Mouse (Mus musculus) gastrocnemius, adult 18-20 months (tissue): Measurements from ENCODE around the gene Gpr63. TPM values are rescaled to one million over a fixed set of nuclear protein-coding genes. Genes with fewer than 3 reads are reported as not detected.
A peak's percentile ranks its signal among the peaks of the same experiment; 100 is the strongest.
"Not testable (repeated sequence)": the region's sequence is repeated elsewhere in the genome, so short reads cannot be mapped to it uniquely, and the experiment has no call there.

Experiments used
- DNase-seq: peaks from one replicate; pipeline ENCODE4 v3.0.0; 2021; ENCODE audit warnings: low spot score
- long read RNA-seq, 2 experiments: library from polyadenylated mRNA; stranded (forward); transcript quantifications; one replicate each; pipeline ENCODE4 v2.0.0; 2021
- total RNA-seq, 2 experiments: library from RNA; stranded (reverse); gene quantifications; 2 replicates each; pipeline ENCODE4 v1.2.3; 2021

Gpr63 gene
- total RNA-seq: under 1 TPM; 0.34 to 0.78 TPM
- long read RNA-seq, experiment 1: 0 reads
- long read RNA-seq, experiment 2: 0 reads

DNA sequence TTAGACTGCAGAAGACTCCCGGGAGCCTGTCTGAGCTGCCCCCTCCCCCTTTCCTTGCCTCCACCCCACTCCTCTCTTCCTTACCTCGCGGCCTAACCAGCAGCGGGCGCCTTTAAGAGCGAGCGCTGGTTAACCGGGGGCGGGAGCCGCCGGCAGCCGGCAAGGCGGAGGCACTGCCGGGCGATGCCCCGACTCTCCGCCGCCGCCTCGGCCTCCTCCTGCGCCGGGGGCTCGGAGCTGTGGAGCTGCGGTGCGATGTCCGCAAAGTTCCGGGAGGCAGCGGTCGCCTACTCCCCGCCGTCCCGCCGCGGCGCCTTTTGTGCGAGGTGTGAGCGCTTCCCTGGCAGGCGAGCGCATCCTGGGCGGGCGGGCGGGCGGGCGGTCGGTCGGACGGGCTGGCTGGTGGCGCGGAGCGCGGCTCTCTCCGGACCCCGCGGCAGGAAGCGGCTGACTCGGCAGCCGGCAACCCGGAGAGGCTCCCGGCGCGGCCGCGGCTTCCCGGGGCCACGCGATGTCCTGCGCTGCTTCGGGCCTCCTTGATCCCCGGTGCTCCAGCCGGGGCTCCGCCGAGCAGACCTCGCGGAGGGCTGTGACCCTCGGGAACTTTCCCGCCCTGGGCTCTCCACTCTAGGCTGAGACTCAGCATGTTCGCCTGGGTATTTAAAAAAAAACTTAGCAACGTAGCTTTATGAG, at the start of gene Gpr63:
Gpr63 (plus strand) TSS at position 109 of the 693 bp plus-strand sequence.
- DNase-seq: peak; percentile 27

DNA sequence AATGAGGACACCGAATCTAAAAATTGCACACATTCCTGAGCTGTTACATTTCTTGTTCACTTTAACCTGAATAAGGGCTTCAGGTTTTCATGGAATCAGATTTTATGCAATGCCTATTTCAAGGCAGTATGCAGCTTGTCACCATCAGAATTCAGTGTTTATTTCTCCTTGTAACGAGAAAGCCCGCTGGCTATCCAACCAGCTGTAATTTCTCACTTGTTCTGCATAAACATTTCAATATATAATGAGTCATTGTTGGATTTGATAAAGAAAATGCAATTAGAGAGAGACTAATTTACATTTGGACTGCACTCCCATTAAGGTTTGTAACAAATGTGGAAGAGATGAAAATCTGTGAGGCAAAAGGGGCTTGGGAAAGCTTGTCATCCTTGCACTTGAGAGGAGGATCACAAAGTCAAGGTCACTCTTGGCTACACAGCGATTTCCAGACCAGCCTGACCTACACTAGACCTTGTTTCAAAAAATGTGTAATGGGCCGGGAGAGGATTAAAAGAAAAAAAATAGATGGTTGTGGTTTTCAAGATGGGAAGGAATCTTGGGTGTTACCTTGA, 46.1 kb upstream of the Gpr63 start:
- DNase-seq: no peak

DNA sequence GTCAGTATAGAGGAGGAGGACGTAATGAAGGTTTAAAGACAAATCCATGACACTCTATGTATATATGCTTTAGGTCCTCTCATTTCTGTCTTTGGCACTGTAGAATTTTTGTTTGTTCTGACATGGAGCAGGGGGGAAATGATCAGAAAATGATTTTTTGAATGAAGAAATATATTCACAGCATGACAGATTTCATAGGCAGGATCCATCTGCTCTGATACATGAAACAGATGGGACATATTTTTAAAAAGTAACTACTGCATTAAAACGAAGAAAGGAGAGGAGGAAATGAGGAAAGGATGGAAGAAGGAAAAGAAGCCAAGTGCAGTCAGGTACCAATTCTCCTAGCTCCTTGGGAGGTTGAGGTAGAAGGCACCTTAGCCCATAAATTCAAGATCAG, 41.5 kb upstream of the Gpr63 start:
- DNase-seq: no peak

DNA sequence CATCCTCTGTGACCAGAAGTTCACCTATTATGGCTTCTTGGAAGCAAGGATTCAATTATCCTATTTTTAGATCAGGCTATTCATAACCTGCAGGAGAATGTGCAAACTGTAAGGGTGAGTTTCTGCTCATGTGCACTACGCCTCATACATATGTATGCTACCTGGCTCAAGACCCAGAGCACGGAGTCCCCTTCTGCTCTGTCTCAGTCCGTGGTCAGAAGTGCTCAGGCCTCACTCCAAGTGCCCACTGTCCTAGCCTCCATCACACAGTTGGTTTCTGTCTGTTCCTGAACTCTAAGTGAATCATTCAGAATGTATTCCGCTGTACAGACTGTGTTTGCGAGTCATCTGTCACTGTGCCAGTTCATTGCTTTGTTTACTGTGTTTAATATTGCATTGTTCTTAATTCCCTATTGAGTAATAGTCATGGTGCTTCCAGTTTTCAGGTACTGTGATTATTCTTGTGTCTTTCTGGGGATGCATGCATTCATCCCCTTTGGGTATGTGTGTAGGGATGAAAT, 37.9 kb upstream of the Gpr63 start:
- DNase-seq: no peak

DNA sequence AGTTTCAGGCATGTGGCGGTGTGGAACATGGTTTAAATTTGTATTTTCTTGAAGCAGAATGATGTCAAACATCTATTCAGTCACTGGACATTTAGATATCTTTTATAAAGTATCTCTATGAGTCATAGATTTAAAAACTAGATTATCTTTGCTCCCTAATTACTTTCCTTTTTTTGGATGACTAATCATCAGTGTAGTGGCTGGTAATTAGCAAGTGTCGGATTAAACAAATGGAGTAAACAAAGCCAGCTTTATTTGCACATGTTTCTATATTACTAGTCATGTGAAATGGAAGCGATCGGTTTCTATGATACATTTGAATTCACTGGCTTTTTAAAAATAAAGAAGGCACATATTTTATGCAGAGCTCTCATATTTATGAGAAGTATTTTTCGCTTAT, 37.3 kb upstream of the Gpr63 start:
- no peak for DNase-seq

DNA sequence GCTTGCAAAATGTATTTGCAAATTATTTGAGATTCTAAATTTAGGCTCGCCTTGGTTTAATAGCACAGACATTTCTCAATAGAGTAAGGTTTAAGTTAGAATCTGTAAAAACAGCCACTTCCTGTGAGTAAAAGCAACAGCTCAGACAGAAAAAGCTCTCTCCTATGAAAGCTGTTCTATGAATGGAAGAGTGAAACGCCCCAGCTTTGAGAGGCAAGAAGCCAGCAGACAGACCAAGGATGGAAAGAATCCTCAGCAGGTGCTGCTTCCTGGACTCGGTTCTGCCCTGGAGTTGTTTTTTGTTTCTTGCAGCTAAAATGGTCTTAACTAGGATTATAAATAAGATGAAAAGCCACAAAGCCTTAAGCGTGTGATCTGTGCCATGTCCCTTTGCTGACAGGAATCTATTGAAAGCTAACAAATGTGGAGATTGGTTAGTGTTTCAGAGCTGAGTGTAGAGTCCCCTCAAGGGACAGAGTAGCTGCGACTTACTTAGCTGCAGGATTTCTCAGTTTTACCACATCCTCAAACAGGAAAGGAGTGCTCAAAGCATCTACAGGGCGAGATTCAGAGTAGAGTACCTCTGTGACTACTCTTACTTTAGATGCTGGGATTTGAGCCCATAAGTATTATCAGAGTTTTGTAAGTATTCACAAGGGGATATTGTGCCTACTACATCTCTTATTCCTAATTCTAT, 23.3 kb upstream of the Gpr63 start:
- DNase-seq: no peak

DNA sequence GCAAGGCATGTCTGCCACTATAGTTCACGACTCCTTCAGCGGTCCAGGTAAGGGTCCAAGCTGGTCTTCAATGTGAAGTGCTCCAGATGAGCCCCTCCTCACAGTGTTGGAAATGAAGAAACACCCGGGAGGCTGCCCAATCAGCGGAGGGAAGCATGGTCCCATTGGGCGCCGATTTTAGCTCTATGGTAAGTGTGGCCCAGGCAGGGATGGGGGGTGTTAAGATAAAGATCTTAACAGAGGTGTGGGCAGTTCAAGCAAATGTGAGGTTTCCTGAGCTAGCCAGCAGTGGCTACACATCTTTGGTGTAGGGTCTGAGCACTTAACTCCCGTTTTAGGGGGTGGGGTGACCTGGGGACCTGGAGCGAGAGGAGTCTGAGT, 299 bp upstream of the Gpr63 start:
- DNase-seq: no peak

DNA sequence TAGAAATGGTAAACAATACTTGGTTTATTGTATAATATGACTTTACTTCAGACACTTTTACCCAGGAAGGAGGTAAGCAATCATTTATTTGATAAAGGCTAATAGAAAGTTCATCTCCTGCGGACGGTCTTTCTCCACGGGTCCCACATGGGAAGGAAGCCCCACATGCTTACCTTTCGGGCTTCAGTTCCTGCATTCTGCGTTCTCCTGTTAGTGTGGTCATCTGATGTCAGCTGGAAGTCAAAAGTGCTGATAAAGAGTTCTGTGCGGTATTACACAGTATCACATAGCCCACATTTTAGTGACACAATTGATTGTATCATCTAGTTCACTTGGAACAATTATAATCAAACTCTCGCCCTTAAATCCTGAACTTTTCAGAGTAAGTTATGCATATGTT, 1.0 kb downstream of the Gpr63 start:
- no peak for DNase-seq

DNA sequence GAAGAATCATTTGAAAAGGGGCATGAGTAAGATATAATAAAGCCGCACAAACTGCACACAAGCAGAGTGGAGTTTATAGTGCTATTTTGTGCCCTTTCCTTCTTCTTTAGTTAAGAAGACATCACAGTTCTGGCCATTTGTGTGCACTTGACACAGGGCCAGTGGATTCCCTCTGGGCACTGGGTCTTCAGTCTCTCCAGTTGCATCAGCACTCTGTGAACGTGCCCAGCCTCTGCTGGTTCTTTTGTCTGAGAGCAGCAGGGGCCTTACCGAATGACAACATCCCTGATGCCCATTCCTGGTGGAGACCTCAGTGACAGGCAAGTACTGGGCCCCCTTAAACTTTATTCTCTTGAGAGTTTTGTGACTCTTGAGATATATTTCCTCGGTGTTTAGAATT, 12.4 kb downstream of the Gpr63 start:
- no peak for DNase-seq

DNA sequence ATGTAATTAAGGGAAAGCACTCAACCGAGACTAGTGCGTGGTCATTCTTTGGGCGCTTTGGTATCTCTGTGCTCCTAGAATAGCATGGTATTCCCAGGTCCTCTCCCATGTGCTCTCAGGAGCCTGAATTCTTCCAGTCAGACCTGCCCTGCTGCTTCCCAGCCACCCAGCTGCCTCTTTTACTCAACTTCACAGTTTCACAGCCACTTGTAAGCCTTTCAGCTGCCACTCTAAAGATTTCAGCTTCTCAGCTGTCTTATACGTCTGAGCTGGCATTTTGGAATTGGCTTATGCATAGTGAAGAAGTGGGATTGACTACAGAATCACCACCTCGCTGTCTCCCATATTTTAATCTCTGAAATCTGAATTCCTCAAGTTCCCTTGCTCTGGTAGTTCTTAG, 19.4 kb downstream of the Gpr63 start:
- no peak for DNase-seq

DNA sequence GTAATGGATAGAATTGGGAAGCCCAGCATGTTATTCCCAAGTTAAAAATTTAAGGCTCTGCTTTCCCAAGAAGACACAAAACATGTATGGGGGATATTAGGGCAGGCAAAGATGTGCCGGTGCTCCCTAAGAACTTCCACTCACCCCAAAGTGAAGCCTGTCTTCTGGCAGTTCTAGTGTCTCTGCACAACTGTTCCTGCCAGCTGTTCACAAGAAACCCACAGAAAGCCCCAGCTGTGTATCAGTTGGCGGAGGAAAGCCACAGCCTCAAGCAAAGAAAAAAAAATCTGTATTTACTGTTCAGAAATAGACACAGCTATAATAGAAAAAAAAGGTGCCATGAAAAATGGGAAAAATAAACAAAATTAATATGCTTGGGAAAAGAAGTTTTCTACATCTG, 25.3 kb downstream of the Gpr63 start:
- DNase-seq: no peak

DNA sequence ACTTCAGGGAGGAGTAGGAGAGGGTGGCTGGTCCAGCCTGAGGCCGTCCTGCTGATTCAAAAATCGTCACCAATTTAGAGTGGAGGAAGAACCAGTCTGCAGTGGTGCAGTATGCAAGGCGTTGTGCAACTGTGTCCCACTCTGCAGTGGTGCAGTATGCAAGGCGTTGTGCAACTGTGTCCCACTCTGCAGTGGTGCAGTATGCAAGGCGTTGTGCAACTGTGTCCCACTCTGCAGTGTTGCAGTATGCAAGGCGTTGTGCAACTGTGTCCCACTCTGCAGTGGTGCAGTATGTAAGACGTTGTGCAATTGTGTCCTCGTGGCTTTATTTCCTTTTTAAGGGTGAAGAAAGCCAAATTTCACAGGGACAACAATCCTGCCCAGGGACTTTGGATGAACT, 43.1 kb downstream of the Gpr63 start:
- not testable (repeated sequence) for DNase-seq

DNA sequence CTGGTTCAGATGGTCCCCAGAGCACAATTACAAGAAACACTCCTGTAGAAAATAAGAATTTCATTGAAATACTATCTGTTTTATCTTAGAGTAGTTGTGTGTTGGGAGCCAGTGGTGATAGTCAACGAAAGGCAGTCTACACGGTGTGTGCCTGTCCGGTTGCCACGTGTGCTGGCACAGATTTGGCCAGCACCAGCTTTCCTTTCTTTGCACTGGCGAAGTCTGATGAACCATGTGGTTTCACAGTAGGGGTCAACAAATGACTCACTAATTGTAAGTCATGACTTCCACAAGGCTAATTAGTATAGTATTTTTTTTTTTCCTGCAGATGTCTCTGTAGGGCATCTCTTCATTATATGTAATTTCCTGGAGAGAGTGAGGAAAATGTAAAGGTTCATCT, 45.6 kb downstream of the Gpr63 start:
- DNase-seq: no peak

DNA sequence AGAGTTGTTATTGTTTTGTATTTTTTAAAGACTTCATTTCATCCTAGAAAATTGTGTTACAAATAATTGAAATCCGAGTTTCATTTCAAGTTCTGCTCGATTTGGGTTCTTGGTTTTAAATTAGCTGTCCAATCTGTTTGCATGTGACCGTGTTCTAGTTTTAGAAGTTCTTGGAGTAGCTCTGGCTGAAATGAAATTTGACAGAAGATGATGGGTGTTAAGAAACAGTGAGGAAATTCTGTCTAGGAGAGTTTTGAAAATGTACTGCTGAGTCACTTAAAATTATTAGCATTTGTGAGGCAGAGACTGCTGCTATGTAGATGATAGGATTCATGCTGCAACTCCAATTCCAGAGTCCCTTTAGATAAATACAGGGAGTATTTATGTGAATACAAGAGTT, 46.5 kb downstream of the Gpr63 start:
- no peak for DNase-seq

DNA sequence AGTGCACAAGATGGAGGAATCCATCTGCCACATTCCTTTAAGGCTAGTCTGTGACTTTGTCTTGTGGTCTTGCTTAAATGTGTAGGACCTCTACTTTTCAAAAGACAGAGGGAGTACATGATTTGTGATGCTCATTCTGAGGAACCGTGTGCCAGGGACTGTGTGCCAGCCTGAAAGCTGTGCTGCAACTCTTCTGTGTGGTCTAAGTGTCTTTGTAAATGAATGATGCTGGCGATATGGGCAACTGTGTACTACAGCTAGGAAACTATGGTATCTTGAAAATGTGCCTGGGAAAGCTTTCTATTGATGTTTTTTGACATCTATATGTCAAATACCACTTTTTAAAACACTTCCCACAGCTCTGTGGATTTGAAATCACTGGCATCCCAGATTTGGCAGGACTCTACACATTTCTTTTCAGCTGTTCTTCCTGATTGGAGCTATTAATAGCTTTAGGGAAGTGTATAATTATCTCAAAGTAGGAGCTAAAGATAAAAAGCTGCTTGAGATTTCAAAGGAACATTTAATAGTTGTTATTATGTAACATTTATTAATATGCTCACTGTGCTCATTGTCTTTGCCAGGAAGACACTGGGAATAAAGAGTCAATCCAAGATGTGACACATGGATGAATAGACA, 48.9 kb downstream of the Gpr63 start:
- DNase-seq: no peak

DNA sequence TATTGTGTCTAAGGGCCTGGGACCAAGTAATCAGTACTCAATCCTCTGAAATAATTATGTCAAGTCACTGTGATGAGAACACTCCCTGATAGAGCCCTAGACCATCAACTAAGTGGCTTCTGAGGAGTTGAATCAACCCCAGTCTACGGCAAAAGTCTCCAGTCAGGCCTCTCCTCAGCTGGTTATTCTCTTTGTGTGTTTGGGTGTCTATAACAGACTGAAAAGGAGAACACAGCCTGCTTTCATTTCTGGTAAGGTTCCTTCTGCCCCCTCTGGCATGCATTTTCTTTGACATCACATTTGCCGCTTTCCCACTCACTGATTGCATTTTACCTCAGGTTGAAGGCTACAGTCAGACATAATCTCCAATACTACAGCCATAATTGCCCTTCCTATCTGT, 62.0 kb downstream of the Gpr63 start:
- DNase-seq: no peak

DNA sequence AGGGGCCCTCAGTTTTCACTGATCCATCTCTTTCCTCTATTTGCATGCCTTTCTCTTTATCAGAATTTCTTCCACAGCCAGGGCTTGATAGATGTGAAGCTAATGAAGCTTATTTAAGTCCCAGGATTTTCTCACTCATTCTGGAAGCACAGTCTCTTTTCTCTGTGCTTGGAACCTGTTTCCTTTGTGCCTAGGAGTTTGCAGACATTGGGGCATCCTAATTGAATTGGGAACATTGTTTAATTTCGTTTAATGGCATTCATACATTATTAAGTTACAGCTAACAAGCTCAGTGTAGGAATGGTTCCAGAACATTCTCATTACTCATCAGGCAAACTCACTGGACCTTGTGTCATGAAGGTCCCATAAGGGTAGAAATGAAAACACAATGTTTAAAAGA, 62.5 kb downstream of the Gpr63 start:
- no peak for DNase-seq

DNA sequence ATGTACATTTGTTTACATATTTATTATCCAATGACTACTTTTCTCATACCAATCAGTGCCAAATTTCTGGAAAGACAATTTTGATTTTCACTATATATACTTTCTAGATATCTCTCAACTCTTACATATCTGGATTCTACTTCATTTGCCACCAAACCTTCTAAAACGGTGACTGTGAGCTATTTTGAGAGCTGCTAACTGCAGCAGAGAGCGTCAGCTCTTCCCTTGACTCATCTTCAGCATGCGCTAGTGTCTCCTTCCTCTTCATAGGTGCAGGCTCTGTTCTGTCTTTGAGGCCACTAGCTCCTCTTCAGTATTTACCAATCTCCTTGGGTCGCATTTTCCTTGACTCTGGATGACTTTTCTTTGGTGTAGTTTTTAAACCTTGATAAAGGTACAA, 63.7 kb downstream of the Gpr63 start:
- no peak for DNase-seq

DNA sequence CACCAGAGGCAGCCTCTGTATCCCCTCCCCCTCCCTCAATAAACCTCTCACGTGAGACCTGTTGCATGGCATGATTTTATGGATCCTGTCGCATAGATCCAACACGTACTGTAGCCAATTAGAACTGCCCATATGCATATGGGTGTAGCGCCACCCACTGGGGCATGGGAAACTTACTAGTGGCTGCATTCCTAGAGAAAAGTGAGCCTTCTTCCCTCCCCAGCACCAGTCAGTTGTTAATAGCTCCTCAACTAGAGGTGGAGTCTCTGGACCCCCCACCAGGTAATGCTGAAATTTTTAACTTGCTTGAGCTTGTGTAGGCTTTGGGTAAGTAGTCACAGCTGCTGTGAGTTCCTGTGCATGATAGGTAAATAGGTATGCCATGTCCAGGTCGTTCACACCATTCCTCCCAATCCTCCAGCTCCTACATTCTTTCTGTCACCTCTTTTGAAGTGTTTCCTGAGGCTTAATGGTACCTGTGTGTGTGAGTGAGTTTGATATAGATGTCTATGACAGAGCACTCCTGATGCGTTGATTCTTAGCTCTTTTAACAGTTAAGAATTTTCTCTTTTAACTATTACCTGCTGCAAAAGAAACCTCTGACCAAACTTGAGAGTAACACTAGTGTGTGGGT, 69.1 kb downstream of the Gpr63 start:
- no peak for DNase-seq

DNA sequence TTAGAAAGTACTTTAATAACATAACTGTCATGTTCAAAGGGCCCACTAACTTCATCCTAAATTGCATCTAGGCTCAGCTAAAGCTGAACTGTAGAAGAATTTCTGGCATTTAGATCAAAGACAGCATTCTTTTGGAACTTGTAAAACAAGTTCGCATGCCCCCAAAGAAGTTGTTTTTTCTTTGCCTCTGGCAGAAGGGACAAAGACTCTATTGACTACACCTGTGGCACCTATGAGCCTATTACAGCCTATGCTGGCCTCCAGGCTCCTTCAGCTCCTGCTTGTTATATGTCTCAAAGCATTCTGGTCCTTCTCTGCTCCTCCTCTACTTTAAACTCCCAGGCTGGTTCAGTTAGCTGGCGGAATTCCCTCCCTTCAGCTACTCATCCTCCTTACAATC, 69.6 kb downstream of the Gpr63 start:
- DNase-seq: no peak

DNA sequence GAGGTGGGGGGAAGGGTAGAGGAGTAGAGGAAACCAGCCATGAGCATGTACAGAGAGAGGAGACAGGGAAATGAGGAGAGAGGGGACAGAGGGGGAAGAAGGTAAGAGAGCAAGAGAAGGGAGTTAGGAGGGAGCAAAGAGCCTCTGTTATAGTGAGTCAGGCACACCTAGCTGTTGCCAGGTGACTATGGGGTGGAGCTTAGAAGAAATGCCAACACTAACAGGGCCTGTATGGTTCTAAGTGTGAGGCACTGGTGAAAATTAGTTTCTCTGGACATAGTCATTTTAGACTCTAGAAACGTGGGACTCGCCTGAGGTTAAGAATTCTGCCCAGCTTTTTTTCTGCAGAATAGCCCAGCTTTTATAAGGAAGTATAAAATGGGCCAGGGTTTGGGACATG, 71.1 kb downstream of the Gpr63 start:
- no peak for DNase-seq

DNA sequence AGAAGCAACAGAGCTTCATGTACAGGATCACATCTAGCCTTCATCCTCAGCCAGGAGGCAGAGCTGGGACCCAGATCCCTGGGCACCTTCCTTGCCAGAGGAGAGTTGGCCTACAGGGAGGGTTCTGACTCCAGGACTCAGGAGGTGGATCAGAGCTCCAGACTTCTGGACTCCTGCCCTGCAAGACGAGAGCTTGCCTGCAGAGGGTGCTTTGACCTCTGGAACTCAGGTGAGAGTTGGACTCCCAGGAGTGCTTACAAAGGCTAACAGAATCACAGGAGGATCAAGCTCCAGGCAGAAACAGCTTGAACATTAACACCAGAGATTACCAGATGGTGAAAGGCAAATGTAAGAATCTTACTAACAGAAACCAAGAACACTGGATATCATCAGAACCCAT, 89.3 kb downstream of the Gpr63 start:
- DNase-seq: not testable (repeated sequence)
